In the genomic region with DNA sequence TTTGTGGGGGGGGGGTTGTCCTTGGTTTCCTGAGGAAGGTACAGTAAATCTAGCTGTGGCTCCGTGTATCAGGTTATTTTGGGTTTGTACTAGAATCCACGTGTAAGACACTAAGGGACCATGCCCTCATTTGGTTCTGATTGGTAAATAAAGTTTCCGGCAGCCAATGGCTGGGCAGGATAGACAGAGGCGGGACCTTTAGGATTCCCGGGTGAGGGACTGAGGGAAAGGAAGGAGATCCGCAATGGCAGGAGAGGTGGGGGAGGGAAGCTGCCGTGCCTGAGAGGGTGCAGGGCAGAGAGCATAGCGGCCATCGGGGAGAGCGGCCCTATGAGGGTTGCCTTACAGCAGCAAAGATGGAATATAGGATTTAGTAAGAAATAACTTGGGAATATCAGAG, we compare ENCODE assay signal across 8 mouse cellular contexts. TPM values are rescaled to one million over a fixed set of nuclear protein-coding genes. Genes with fewer than 3 reads are reported as not detected.
A peak's percentile ranks its signal among the peaks of the same experiment; 100 is the strongest.
DNase-seq lines count a peak whose midpoint lies in the region; ATAC-seq and TF ChIP-seq lines count a peak whose summit lies in the region.

No protein-coding gene starts in this region.

- no peaks in the 10 kb centered on the region for H3K36me3 ChIP-seq in kidney, adult 2 months (ENCODE audit: control insufficient read depth, insufficient read depth, low read length)
- peaks cover 2% of the 10 kb centered on the region; the same call in 1 of the 2 replicates for H3K36me3 ChIP-seq in stomach, postnatal 0 days (ENCODE audit: control insufficient read depth, insufficient read depth, low read length)

- no peak overlapping the region for H3K4me3 ChIP-seq in kidney, adult 2 months (ENCODE audit: insufficient read depth, low read depth, low read length)
- H3K4me3 ChIP-seq in lung, adult 2 months (replicated peaks; ENCODE audit: extremely low read depth, low read depth, low read length): no peak overlapping the region
- H3K4me3 ChIP-seq in stomach, postnatal 0 days (ENCODE audit: low read depth, low read length): peak overlapping the region; percentile 10; the same call in 1 of the 2 replicates

- H3K9ac ChIP-seq in stomach, postnatal 0 days (ENCODE audit: low read length): no peak overlapping the region

- H3K27ac ChIP-seq in kidney, adult 2 months (ENCODE audit: insufficient read depth, low read depth, low read length): no peak overlapping the region
- H3K27ac ChIP-seq in stomach, postnatal 0 days (replicated peaks): no peak overlapping the region

- H3K4me1 ChIP-seq in kidney, adult 2 months (ENCODE audit: control insufficient read depth, insufficient read depth, low read length): no peaks in the 10 kb centered on the region
- no peaks in the 10 kb centered on the region; the same call in 1 of the 2 replicates for H3K4me1 ChIP-seq in lung, adult 2 months (ENCODE audit: control insufficient read depth, insufficient read depth, low read length)
- no peaks in the 10 kb centered on the region for H3K4me1 ChIP-seq in stomach, postnatal 0 days (replicated peaks; ENCODE audit: control insufficient read depth, insufficient read depth)

- peak overlapping the region; percentile 42 for H3K4me2 ChIP-seq in stomach, postnatal 0 days (replicated peaks; ENCODE audit: low read depth)

- WGBS in kidney, adult 2 months: 28% methylated on average over 10 of the region's 10 CpGs
- 19% methylated on average over 10 of the region's 10 CpGs for WGBS in lung, adult 2 months
- 30% methylated on average over 10 of the region's 10 CpGs for WGBS in stomach, postnatal 0 days

- H3K9me3 ChIP-seq in stomach, postnatal 0 days (ENCODE audit: control insufficient read depth, low read length): no peaks in the 10 kb centered on the region

- no peak for TF ChIP-seq EP300 in stomach, postnatal 0 days (optimal IDR thresholded peaks at IDR 0.05)

- H3K27me3 ChIP-seq in kidney, adult 2 months (replicated peaks; ENCODE audit: control insufficient read depth, insufficient read depth, low read length): no peaks in the 10 kb centered on the region
- no peaks in the 10 kb centered on the region for H3K27me3 ChIP-seq in stomach, postnatal 0 days (ENCODE audit: control insufficient read depth, insufficient read depth, low read length)

- DNase-seq in ovary, adult 18-20 months (ENCODE audit: low spot score): peak; percentile 48
- DNase-seq in ovary, postnatal 14 days (ENCODE audit: low spot score): no peak
- peak; percentile 33 for DNase-seq in heart, adult 8-10 months (ENCODE audit: low spot score)
- DNase-seq in kidney, adult 2 months: peak; percentile 58
- DNase-seq in lung, adult 2 months: peak; percentile 7
- no peak for DNase-seq in stomach, postnatal 0 days (ENCODE audit: low spot score)
- DNase-seq in left cerebral cortex, adult 18-20 months (ENCODE audit: low spot score in 2 of 2): no peak
- DNase-seq in frontal cortex, postnatal 10 days (ENCODE audit: low spot score in 2 of 2): no peak

- ATAC-seq in stomach, postnatal 0 days (ENCODE audit: low FRiP score, low TSS enrichment): peak; percentile 51; the same call in 1 of the 2 replicates

- no peak for TF ChIP-seq POLR2A in kidney, adult 2 months (IDR thresholded peaks at IDR 0.05; ENCODE audit: low read depth, low read length)
- TF ChIP-seq POLR2A in lung, adult 2 months (IDR thresholded peaks at IDR 0.05; ENCODE audit: borderline replicate concordance, extremely low read depth, low read depth, low read length): no peak

- no peak for TF ChIP-seq CTCF in kidney, adult 2 months (conservative IDR thresholded peaks at IDR 0.05; ENCODE audit: insufficient read depth, insufficient read length, low read depth, low read length)
- no peak for TF ChIP-seq CTCF in lung, adult 2 months (IDR thresholded peaks at IDR 0.05; ENCODE audit: insufficient read depth, low read length)
- TF ChIP-seq CTCF in stomach, postnatal 0 days (IDR thresholded peaks at IDR 0.05; ENCODE audit: low read depth): no peak

RNA-seq across cellular contexts. Expression of gene Pdcd5, which starts 39.9 kb away (rescaled TPM):
- total RNA-seq in heart, adult 8-10 months (2022): 100 to 1,000 TPM in 1 of 4 experiments, 10 to 100 TPM in 3; 67.2 to 104 (median 89.7) TPM
- 56.9 and 57.4 TPM in 2 replicates for polyA plus RNA-seq in kidney, adult 2 months (2012; rRNA removed)
- 33.1 and 45.9 TPM in 2 replicates for polyA plus RNA-seq in lung, adult 2 months (2012; rRNA removed)
- 190 and 196 TPM in 2 replicates for polyA plus RNA-seq in stomach, postnatal 0 days (2015; fragmentation: Nextera tagmentation; extraction: Ambion mirVana)
- total RNA-seq in left cerebral cortex, adult 18-20 months (2021): 10 to 100 TPM; 65.5 to 67.8 TPM

Comparison
In these comparisons a context has a peak if more than half of its experiments do, and no peak if none do; other contexts are left out.
1. DNase-seq: peak in ovary, adult 18-20 months (single experiment), heart, adult 8-10 months (single experiment), kidney, adult 2 months (single experiment) and lung, adult 2 months (single experiment); none in ovary, postnatal 14 days (single experiment), stomach, postnatal 0 days (single experiment), left cerebral cortex, adult 18-20 months (0 of 2) and frontal cortex, postnatal 10 days (0 of 2).